Mouse (Mus musculus) layer of hippocampus, adult 9-10 months (tissue): ENCODE measurements at regions not wholly inside any gene's neighbourhood (a gene's known extent, or its start where the extent isn't known, plus 50 kb on each side); places are given as distances from the start of the nearest gene placed in this dataset.
A peak's percentile ranks its signal among the peaks of the same experiment; 100 is the strongest.

Source experiments
- DNase-seq: peaks from one replicate; pipeline ENCODE4 v3.0.0; 2022; ENCODE audit warnings: low spot score

DNA sequence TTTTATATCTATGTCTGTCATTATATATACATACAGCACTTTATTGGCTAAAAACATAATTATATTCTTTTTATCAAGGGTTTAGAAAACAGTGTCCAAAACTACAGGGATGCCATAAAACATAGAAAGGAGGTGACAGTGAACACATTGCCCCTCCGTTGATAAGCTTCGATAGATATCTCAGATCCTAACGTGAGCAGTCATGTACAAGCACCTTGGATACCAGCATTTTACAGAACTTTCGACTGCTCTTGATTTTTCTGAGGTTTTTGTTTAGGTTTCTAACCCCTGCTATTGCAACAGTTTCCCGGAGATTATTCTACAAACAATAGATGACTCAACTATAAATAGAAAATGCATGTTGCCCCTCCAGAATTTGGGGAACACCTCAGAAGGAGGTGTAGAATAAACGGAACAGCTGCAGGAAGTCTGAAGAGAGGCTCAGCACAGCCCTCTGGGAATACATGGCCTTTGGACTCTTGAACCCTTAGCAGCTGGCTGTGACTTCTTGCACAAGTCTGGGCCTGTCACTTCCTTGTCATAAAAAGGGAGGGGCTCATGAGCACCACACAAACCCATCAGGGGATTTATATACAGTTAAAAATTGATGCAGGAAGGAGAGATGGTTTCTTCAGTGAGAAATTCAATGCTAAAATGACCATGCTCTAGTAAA is 87.1 kb upstream of the Gpc5 start:
- DNase-seq: no peak

DNA sequence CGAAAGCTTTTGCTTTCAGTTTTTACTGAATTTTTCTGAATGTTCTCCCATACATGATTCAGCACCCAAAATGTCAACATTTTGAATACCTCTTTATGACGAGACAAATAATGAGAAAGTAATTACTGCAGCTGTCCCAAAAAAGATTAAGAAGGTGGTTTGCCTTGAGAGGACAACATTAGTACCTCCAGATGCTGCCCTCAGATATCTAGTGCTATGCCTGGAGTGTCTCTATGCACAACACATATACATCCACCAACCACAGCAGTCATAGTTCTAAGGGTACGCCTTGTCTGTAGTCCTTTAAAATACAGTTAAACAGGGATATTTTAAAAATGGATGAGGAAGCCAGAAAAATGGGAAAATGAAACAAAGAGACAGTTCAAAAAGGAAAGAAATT is 81.1 kb upstream of the Gpc5 start:
- no peak for DNase-seq

DNA sequence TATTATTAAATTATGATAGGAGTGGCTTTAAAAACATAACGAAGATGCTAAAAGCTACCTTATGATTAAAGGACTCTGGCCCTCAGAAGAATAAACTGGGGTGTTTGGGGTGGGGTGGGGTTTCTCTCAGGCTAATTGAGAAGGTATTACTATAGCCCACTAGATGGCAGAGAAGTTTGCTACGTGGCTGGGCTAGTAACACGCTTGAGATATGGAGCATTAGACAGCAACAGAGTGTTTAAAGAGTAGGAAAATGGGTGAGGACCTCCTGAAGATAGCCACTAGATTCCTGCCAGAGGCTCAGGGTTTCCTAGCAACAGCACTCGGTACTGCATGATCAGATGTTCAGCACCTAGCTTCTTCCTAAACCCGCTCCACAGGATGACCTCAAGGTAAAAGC is 76.7 kb upstream of the Gpc5 start:
- no peak for DNase-seq

DNA sequence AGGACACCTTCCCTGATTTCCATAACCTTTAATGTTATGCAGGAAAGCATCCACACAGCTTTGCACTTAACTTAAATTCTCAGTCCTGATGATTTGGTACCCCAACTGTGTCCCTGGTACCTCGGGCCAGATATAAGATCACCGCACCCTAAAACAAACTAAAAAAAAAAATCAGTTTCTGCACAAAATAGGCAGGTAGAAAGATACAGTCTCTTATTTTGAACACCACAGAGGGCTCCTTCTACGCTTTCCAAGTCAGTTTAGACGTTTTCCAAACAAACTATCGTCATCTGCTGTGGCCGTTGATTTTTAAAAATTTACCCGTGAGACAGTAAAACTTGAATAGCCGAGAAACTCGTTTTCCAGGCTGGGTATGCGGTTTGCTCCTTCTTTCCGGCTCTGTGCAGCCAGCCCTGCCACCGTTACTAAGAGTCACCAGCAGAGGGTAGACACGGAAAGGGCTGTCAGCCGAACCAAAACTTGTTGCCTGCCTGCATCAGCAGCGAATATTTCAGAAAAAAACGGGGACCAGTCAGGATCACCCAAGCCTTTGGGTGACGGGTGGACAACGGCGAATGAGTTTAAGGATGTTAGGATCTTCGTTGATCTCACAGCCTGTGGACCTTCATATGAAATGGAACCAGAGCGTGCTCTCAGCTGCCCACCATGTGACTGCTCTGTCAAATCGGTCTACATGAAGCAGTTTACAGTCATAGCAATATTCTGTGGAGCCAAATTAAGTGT is 74.4 kb upstream of the Gpc5 start:
- DNase-seq: peak; percentile 26

DNA sequence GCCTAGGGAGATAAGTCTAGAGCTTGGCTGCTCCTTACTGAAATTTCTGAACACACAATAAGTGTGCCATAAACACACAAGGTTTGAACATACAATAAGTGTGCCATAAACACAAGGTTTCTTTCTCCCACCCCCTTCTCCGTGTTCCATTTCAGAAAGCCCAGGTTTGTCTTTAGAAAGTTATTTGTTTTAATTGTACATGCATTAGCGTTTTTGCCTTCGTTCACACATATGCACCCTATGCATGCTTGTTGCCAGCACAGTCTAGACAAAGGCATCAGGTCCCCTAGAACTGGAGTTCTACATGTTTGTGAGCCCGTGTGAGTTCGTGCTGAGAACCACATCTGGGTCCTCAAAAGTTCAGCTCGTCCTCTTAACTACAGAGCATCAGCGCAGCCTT is 64.0 kb upstream of the Gpc5 start:
- no peak for DNase-seq

DNA sequence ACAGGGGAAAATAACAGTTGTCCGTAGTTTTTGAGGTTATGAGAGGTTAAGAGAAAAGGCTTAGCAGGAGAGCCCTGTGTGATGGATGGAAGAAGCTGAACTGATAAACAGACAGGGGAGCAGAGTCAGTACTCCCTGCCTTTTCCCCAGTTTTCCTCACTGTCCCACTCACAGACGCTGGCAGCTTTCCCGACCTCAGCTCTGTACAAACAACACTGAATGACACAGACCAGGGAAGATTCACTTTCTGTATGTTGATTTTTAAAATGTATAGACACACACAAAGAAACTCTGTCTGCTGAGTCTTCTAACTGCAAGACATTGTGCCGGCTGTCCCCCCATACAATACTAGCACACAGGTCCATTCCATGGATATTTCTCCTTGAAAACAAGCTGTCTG is 60.3 kb upstream of the Gpc5 start:
- DNase-seq: no peak

DNA sequence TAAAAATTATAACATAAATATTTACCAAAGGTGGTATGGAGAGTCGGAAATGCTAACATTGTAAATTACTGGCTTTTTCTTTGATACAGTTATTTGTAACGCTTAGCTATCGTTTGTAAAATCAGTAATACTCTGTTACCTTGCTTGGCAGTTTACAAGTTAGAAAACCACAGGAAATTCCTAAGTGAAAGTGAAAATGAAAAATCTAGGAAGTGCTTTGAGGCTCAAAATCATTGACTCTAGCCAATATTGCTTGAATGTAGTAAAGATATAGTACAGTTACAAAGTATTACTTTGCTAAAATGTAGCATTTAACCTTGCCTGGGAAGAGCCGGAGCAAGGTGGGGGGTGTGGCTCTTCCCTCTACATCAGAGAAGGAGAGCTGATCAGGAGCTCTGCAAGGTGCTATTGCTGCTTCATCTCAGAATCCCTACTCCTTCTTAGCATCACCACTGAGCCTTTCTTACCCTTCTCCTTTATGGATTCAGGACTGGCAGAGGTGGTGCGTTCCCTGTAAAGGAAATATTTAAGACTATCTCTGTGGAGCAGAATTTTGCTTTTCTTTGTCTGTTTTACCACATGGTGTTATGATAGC is 58.5 kb upstream of the Gpc5 start:
- no peak for DNase-seq

DNA sequence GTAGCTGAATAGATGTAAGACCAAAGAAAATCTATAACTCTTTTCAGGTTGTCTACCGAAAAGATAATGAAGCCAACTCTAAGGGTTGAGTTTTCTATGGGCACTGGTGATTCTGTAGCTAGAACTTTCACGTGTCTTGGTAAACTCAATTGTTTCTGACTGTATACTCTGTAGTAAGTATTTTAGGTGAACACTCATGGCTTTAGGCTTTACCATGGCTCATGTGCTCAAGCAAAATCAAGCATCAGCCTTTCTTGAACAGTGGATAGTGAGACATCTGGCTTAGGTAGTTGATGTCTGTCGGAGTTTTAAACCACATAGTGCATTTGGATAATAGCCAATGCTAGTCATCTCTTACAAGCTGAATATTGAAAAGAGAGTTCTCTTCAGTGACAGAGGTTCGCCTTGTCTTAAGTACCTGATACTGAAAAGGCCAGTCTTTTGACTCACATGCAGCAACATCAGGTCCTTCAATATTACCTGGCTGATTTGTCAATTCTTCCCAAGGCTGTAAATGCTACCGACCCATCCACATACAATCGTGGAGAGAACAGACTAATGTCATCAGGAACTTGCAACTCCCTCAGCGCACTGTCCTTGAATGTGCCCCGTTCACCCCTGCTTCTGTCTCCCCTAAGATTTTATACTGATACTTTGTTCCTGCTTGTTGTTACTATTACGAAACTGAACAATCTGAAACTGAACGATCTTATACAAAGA is 57.1 kb upstream of the Gpc5 start:
- no peak for DNase-seq

DNA sequence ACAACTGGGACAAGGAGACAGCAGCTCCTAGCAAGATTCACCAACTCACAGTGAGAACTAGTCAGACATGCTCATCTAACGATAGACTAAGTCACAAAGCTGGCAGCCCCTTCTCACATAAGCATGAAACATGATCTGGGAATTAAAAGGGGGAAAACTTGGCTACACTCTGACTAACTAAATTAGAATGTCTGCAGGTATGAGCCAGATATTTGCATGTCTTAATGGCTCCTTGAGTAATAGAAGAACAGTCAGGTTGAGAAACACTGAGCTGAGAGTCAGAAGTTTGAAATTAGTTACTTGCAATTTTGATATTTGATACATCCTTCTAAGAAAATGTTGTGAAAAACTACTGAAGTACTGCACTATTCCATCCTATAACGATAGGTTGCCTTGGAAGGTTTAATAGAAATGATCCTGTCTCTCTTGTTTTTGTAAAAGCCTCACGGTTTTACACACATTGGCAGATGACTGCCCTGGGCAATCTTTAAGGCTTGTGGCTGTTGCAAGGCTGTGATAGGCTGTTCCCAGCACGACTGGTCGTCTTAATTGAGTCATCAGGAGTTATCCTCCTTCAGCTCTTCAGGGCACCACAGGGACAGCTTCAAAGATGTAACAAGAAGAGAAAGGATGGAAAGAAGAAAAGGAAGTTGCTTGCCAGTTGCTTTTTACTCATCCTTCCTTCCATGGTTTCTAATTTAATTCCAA is 54.8 kb upstream of the Gpc5 start:
- no peak for DNase-seq

DNA sequence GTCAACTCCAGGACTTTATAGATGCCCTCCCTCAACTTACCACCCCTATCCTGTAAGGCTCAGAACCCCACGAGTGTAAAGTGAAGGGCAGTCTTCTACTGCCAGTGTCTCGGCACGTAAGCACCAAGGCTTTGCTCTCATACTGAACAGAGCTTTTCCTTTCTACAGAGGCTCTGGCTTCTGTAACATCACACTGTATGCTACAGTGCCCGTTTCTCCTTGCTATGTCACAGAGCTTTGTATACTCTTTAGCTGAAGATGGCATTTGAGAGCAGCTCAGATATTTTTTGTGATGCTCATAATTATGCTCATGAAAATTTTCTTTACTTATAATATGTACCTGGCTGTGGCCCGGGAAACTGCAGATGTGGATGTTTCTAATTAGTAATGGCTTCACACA is 53.2 kb upstream of the Gpc5 start:
- no peak for DNase-seq

DNA sequence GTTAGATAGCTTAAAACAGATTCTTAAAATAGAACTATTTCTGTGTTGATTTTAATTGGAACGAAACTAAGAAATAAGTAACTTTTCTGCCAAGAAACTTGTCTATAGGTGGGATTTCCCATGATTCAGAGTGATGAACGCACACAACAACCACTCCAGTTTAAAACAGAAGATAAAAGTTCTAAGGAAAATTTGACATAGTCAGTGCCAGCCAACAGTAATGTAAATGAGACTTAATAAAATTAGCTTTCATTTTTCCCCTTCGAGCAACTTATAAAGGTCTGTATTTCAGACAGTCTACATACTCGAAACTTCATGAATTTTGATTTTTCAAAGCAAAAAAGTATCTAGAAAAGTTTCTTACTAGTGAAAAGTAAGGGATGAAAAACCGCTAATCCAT is 52.5 kb upstream of the Gpc5 start:
- DNase-seq: no peak

DNA sequence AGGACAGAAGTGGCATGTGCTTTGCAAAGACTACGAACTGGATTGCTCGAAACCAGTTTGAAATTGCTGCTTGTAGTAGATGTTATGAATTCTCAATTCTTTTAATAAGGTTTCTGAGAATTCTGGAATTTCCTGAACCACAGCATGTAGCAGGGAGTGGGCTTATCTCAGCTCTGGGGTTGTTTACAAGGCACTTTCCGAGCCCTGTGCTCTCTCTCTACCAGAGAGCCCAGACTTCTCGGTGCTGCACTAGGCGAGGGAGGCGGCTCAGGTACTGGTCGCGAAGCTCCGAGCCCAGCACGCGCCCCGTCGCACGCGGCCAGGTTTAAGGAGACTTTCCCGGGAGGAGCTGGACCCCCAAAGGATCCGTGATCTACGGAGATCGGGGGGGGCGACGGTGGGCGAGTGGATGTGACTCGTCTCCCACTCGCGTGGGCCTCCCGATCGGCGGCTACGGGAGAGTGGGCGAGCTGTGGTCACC is 51.9 kb upstream of the Gpc5 start:
- no peak for DNase-seq

DNA sequence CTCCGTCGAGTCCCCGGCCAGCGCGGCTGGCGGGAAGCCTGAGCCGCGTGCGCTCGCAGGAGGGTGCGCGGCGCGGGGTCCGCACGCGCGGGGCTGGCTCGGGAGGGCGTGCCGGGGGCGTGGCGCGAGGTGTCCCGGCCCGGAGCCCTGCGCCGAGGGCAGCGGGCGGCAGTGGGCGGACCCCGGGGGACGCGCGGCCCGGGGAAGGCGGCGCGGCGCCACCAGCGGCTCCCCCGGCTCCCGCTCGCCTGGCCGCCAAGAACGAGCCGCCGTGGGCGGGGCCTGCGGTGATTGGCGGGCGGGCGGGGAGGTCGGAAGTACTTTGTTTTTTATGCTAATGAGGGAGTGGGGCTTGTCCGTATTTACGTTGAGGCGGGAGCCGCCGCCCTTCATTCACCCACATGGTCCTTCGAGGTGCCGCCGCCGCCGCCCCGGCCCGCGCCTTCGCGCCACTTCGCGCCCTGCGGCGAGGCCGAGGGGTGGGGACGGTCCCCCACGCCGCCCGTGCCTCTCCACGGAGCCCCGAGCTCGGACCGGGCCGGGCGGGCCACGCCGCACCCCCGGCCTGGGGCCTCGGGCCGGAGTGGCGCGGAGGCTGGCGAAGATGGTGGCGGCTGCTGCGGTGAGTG is 51.3 kb upstream of the Gpc5 start:
- no peak for DNase-seq

DNA sequence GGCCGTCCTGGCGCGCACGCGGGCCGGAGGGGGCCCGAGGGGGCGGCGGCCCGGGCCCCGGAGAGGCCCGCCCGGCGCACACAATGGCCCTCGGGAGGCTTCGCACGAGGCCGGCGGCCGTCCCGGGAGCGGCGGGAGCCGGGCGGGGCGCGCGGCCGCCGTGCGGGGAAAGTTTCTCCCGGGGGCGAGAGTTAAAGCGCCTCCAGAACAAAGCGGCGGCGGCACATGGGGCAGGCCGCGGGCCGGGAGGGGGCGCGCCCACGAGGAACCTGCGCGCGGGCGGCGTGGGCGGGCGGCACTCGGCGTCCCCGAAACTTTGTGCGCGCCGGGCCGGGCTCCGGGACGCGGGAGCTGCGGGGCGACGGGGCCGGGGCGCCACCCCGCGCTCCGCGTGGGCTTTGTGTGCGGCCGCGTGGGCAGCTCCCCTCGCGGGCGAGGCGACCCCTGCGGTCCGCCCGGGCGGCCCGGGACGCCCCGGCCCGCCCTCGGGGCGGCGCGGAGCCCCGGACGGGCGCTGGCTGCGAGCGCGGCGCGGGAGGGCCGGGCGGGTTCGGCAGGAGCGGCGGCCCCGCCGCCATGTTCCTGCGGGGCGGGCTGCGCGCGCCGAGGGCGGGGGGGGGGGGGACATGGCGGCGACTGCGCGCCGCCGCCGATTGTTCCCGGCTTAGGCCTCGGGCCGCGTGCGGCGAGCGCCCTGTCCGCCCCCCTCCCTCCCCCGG is 50.5 kb upstream of the Gpc5 start:
- no peak for DNase-seq

DNA sequence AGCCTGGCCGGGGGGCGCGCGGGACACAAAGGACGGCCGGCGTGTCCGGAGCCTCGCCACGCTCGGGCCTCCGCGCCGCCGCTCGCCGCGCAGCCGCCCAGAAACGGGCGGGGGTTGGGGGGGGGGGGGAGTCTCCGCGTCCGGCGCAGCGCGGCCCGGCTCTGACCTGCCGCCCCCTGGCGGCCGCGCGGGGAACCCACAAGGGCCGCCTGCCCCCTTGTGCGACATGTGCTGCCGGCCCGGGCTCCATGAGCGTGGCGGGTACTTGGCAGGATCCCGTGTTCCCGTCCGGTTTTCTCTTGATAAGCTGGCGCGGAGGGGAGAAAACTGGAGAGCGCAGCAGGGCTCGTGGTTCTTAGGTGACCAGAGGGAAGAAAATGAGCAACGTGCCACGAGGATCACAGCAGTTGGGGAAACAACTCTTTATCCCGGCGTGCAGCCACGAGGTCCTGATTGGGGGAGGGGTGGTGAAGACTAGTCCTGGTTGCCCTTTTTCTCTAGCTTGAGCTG is 49.9 kb upstream of the Gpc5 start:
- DNase-seq: peak; percentile 35
